Mouse (Mus musculus) erythroblast, embryonic 14.5 days (primary cell): ENCODE measurements around the gene Maml3.

Experiments used
- GATA1 ChIP-seq: IDR thresholded peaks from 2 replicates; pipeline ENCODE4 v1.6.1; 2012; ENCODE audit warnings: low read length, inconsistent platforms, mixed read lengths
- TAL1 ChIP-seq: IDR thresholded peaks from 3 replicates; pipeline ENCODE4 v1.6.1; 2012; ENCODE audit warnings: low read length, inconsistent platforms, mixed read lengths

GRCm38 (mm10) chr3:52103531-52104181 lies 1.2 kb downstream of the Maml3 start:
- TF ChIP-seq GATA1 (no peak), TAL1 (no peak)
